Mouse (Mus musculus): ENCODE measurements at regions not wholly inside any gene's neighbourhood (a gene's known extent, or its start where the extent isn't known, plus 50 kb on each side); places are given as distances from the start of the nearest gene placed in this dataset.

DNA sequence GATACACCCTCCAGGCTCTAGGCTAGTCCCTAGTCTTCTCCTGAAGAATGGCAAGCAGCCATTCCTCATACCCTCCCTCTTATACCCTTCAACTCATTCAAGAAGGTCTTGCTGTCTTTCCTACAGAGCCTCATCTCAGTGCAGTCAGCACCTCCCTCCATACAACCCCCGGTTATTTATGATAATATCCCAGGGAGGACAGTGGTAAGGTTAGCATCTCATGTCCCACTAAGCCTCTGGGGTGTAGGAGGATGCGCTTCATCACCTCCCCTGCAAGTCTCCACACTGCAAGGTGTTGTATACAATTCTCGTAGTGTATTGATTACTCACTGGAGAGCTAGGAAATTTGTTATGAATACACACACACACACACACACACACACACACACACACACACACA, 80.2 kb upstream of the Shisa6 start:
- in situ Hi-C loops (cut with MboI; ENCODE audit: low pct_unique_long_range_greater_than_20kb in 1 of 2, low sequenced_read_pairs in 2 of 2, unreplicated experiment in 1 of 2): loop anchor here in 1 of 2 experiments (25.0 kb wide), 1 partner anchor 281 kb away; no protein-coding TSS in a partner anchor

DNA sequence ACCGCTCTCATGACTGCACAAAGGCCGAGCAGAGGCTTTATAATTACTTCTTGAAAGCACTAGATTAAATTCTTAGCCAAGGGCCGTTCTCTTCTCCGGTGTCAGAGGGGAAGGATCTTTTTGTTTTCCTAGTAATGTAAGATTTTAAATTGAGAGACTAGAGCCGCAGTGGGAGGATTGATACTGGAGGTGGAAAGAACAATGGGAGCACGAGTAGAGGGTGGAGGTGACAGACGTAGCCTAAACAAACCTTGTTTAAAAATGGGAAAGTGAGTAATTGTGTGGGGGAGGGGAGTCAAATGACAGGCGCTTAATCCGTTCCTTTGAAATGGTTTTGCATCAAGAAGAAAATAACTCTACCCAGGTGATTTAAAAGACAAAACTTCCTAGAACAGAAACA, 80.9 kb upstream of the Shisa6 start:
- in situ Hi-C loops (cut with MboI; ENCODE audit: low pct_unique_long_range_greater_than_20kb in 1 of 2, low sequenced_read_pairs in 2 of 2, unreplicated experiment in 1 of 2): loop anchor here in 1 of 2 experiments (25.0 kb wide), 1 partner anchor 281 kb away; no protein-coding TSS in a partner anchor

DNA sequence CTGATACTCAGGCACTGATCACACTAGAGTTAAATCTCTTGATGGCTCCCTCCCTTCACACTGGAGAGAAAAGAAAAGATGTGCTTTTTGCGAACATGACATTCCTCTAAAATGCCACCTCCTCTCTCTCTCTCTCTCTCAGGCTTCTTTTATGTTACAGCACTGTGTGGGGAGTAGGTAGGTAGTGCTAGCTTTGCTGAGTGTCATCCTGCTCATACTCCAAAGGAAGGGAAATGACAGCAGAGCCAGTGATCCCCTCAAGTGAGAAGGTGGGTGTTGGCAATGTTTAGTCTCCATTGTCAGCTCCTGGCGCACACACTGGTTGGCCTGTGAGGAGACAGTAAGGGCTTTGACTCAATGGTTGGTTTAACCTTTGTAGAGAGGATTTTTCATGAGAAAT, 84.0 kb upstream of the Shisa6 start:
- in situ Hi-C loops (cut with MboI; ENCODE audit: low pct_unique_long_range_greater_than_20kb in 1 of 2, low sequenced_read_pairs in 2 of 2, unreplicated experiment in 1 of 2): loop anchor here in 1 of 2 experiments (25.0 kb wide), 1 partner anchor 278 kb away; no protein-coding TSS in a partner anchor

DNA sequence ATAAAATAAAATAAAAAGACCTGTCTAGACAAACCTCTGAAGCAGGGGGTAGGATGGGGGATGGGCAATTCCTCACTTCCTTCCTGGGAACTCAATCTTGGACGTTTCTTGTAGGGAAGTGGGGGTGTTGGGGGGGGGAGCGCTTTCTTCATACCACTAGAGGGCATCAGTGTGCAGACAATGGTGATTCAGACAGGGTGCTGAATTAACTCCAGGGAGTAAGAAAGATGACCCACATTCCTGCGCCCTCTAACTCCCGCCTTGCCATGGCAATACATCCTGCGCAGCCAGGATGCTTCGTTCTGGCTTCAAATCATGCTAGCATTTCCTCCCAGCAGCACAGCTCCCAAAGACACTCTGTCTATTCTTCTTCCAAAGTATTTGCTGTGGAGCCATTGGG, 87.4 kb upstream of the Shisa6 start:
- in situ Hi-C loops (cut with MboI; ENCODE audit: low pct_unique_long_range_greater_than_20kb in 1 of 2, low sequenced_read_pairs in 2 of 2, unreplicated experiment in 1 of 2): loop anchor here in 1 of 2 experiments (25.0 kb wide), 1 partner anchor 274 kb away; no protein-coding TSS in a partner anchor

DNA sequence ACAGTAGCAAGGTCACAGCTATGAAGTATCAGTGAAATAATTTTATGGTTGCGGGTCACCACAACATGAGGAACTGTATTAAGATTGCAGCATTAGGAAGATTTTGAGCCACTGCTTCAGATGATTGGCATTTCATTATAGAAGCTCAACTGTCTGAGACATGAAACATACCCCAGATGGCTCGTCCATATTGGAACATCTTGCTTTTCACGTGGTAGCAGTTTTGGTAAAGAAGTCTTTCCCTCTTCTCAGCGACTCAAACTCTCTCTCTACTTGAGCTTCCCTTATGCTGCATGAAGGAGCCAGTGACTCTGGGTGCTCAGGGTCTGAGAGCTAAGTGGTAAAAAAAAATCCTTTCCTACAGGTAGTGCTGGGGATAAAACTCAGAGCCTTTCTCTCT, 99.7 kb upstream of the Shisa6 start:
- in situ Hi-C loops (cut with MboI; ENCODE audit: low pct_unique_long_range_greater_than_20kb in 1 of 2, low sequenced_read_pairs in 2 of 2, unreplicated experiment in 1 of 2): no loop called here

DNA sequence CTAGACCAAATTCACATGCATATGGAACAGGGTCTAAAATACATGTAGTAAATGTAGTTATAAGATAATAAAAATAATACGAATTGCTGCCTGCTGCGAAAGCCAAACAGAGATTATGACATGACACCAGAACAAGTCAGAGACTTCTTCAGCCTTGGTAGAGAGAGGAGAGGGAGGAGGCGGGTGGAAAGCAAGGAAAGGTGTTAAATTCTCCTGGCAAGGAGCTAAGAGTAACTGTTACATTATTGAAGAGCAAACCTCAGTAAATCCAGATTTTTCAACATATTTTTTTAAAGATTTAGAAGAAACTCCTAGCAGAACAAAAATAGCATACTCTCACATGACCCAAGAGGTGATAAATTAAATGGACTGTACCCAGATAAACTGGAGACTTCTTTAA, 131.0 kb upstream of the Shisa6 start:
- in situ Hi-C loops (cut with MboI; ENCODE audit: low pct_unique_long_range_greater_than_20kb in 1 of 2, low sequenced_read_pairs in 2 of 2, unreplicated experiment in 1 of 2): no loop called here

DNA sequence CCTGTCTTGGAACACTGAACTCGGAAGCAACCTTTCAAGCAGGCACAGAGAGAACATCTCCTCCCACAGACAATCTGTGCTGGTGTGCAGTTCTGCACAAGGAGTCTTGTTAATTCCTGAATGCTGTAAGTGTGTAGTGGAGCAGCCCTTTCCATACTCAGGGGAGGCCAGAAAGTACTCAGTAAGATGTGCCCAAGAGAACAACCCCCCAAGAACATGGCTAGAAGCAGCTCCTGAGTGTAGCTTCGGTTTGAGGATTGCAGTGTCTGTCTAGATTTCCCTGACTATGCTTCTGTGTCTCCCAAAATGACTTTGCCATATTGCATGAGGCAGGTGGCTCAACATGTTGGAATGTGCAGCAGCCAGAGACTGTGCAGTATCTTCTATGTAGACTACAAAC, 148.8 kb upstream of the Shisa6 start:
- in situ Hi-C loops (cut with MboI; ENCODE audit: low pct_unique_long_range_greater_than_20kb in 1 of 2, low sequenced_read_pairs in 2 of 2, unreplicated experiment in 1 of 2): no loop called here

DNA sequence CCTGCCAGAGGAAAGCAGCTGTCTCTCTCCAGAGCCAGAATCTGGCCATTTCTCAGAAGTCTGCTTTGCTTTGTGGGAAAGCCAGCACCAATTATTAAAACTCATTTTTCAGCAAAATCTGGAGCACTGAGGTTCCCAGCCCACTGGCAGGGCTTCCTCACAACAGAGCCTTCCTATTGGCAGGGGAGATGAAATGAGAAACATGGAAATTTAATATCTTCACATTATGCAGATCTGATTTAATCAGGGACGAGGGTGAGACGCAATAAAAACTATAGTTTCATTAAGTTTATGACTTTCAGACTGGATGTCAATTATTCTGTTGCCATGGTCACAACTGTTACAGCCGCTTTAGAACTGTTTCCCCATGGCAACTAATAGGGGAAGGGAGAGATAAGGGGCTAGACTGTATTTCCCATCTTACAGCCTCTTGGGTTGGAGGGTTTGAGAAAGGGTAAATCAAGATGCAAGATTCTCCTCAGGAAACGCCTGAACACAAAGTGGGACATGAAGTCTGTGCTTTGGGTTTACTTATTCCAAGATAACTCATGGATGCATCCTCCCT, 154.4 kb upstream of the Shisa6 start:
- in situ Hi-C loops (cut with MboI; ENCODE audit: low pct_unique_long_range_greater_than_20kb in 1 of 2, low sequenced_read_pairs in 2 of 2, unreplicated experiment in 1 of 2): no loop called here

DNA sequence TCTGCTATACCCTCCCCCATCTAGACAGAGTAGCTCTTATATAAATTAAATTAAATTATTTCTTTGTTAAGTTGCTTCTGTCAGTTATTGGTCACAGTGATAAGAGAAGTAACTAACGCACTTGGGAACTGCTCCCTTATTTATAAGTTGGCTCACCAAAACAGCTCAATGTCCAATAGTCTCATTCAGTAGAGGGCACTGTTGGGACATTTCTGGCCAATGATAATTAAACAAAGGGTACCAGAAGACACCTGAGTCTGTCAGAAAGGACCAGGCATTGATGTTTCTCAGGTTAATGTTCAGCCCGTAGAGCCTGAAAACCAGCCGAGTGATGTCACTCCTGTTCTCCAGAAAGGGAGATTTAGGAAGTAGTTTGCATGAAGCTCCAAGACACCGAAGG, 156.1 kb upstream of the Shisa6 start:
- in situ Hi-C loops (cut with MboI; ENCODE audit: low pct_unique_long_range_greater_than_20kb in 1 of 2, low sequenced_read_pairs in 2 of 2, unreplicated experiment in 1 of 2): no loop called here

DNA sequence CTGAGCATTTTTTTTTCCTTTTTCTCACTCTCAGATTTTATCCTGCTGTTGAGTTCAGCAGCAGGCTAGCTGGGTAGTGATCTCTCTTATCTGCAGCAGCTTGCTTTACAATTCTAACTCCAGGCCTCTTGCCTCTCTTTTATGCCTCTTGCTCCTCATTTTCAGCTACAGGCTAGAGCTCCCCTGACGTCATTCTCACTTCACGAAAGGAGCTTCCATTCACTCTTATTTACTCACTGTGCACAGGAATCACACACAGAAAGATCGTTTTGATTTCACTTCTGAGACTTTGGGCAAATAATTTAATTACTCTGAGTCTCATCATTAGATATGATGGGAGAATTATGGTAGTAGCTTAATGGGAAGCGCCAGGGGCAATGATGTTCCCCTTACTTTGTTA, 158.4 kb upstream of the Shisa6 start:
- in situ Hi-C loops (cut with MboI; ENCODE audit: low pct_unique_long_range_greater_than_20kb in 1 of 2, low sequenced_read_pairs in 2 of 2, unreplicated experiment in 1 of 2): no loop called here

DNA sequence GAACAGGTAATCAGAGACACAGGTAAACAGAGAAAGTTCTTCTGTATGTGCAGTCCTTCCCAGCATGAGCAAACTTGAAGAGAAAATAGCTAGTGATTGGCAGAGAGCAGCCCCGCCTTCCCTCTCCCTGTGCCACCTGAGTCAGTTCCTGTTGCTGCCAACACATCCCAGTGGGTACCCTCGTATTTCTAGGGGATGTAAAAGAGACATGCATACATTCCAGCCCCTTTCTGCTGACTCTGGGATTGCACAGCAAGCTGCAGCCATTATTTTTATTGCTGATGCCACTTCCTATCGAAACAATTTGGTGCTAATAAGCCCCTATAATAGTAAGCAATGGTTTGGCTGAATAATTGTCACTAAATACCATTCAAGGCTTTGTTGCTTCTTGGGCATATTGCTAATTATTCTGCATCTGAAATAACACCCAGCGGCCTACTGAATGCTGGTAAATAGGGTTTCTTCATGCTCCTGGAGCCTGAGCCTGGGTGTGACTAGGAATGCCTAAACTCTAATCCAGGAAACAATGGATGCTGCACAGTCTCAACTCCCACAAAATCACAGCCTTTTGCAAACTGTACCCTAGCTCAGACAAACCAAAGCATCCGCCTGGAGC, 169.0 kb upstream of the Shisa6 start:
- in situ Hi-C loops (cut with MboI; ENCODE audit: low pct_unique_long_range_greater_than_20kb in 1 of 2, low sequenced_read_pairs in 2 of 2, unreplicated experiment in 1 of 2): no loop called here

DNA sequence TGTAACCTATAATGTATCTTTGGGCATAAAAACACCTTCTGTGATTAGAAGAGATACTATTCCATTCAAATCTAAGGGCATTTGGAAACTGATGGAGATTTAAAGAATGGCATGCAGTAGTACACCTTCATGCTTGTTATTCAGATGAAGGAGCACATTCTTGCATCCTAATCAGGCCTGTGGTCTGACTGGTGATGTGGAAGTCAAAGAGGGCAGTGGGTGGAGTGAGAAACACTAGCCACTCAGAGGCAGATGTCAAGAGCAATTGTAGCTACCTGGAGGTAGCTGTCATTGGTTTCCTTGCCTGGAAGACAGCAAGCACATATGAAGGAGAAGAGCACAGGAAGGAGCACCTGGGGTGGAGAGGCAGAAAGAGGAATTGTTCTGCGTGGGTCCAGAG, 171.0 kb upstream of the Shisa6 start:
- in situ Hi-C loops (cut with MboI; ENCODE audit: low pct_unique_long_range_greater_than_20kb in 1 of 2, low sequenced_read_pairs in 2 of 2, unreplicated experiment in 1 of 2): no loop called here

DNA sequence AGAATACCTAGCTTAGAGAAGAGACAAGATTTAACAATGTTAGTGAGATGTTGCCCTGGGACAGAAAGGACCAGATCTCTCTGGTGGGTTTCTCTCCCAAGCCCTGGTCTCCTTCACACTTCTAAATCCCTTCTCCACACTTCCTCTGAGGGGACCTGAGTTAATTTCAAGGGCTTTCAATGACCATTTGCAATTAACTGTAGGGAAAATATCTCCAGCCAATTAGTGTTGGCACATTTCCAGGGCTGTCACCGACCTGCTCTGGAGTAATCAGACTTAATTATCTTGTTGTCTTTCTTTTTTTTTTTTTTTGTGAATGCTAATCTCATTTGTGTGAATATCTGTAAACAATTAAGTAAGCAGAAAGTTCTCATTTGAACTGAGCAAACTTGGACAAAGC, 166.3 kb upstream of the Pirt start:
- in situ Hi-C loops (cut with MboI; ENCODE audit: low pct_unique_long_range_greater_than_20kb in 1 of 2, low sequenced_read_pairs in 2 of 2, unreplicated experiment in 1 of 2): no loop called here

DNA sequence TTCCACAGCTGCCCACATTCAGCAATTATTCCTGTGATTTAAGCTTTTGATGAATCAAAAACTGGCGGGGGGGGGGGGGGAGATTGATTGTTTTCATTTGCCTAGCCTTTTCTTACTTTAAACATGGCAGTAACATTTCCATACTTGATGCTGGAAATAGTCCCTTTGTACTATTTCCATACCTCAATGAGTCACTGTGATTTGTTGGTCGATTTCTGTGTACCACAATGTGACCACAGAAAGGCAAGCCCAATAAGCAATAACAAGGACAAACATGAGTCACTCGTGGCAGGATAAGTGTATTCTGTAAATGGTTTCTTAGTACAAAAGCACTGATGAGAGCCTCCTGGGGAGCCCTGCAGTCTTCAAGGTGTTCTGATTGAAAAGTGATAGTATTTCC, 121.8 kb upstream of the Pirt start:
- in situ Hi-C loops (cut with MboI; ENCODE audit: low pct_unique_long_range_greater_than_20kb in 1 of 2, low sequenced_read_pairs in 2 of 2, unreplicated experiment in 1 of 2): no loop called here

DNA sequence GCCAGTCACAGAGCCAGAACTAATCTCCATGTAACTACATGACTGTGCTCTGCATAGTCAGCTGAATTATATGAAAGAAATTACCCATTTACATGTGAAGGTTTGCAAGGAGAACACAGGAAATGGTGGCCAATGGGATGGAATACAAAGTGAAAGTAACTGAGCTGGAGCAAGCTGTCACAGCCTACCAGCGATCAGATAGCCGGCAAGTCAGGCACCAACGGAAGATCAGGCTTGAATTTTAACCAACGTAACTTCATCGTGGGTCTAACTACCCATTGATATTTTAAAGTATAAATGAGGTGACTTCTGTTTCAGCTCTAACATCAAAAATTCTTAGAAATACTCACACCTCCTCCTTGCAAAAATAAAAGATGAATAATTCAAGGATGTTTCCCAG, 104.9 kb upstream of the Pirt start:
- in situ Hi-C loops (cut with MboI; ENCODE audit: low pct_unique_long_range_greater_than_20kb in 1 of 2, low sequenced_read_pairs in 2 of 2, unreplicated experiment in 1 of 2): no loop called here

DNA sequence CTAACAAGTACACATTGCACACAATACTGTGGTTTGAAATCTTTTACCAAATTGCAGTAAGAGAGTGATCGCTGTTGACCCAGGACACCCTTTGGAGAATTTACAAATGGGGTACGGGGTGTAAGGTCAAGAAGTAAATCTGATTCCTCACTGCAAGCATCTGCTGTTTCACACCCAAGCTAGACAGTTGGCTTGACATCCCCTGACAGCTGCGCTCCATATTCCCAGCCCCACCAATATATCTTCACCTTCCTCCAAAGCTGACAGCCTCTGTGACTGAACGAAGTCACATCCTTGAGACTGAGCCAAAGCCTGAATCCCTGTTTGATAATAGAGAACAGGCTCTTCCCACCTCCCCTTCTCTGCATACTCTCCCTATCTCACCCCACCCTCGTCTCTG, 98.5 kb upstream of the Pirt start:
- in situ Hi-C loops (cut with MboI; ENCODE audit: low pct_unique_long_range_greater_than_20kb in 1 of 2, low sequenced_read_pairs in 2 of 2, unreplicated experiment in 1 of 2): no loop called here

DNA sequence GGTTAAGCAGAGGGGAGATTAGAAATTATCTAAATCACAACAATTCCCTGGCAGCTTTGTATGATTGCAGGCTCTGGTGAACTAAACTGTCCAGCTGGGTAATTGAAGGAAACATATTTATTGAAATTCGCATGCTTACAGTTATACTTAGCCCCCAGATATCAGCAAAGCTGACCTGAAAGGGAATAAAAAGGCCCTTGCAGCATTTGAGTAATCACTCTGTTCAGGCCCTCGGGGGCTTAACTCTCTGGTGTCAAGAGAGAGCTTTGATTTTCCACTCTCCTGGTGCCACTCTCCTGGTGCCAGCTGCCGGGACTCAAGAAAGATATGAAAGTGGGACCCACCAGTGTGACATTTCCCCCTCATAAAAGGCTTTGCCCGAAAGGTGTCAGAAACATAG, 98.0 kb upstream of the Pirt start:
- in situ Hi-C loops (cut with MboI; ENCODE audit: low pct_unique_long_range_greater_than_20kb in 1 of 2, low sequenced_read_pairs in 2 of 2, unreplicated experiment in 1 of 2): no loop called here

DNA sequence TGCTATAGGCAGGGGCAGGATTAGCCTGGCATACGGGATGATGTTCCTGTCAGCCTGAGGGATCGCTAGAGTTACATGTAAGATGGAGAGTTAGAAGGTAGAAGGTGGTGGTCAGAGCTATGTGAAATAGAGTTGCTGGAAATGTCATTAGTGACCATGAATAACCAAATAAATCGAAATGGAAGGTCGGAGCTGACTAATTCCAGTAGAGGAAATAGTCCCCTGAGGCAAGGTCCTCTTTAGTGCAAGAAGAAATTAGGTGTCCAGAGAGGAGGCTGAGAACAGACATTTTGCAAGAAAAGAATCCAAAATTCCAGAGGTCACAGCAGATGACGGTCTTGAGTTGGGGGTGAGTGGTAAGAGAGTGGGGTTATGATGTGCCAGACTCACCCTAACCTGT, 75.9 kb upstream of the Pirt start:
- in situ Hi-C loops (cut with MboI; ENCODE audit: low pct_unique_long_range_greater_than_20kb in 1 of 2, low sequenced_read_pairs in 2 of 2, unreplicated experiment in 1 of 2): no loop called here

DNA sequence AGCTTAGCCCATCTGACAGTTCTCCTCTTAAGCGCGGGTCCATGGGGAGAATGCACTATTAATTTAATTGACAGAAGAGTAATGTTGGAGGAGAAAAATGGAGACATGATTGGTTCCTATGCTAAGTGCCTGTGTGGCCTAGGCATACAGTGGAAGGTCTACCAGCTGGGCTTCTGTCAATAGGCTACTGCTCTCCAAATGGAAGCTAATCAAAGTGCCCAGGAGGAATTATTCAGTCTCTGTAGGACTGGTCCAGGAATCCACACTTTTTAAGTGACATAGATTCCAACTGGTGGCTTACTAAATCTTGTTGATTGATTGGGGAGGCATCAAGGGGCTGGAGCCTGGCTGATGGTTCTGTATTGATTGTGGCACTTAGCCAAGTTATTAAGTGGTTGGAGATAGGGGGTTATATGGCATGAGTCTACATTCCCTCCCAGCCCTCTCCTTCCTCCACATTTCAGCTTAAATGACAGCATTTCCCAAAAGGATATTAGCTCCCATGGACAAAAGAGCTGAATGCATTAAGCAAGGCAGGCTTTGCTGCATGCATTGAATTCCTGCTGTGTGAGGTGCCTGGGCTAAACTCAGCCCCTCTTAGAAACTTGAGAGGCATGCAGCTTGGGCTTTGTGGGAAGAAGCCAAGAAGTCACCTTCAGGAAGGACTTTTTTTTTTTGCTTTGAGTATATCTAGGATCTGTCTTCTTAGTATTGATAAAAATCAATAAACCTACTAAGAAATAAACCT, 75.0 kb upstream of the Pirt start:
- in situ Hi-C loops (cut with MboI; ENCODE audit: low pct_unique_long_range_greater_than_20kb in 1 of 2, low sequenced_read_pairs in 2 of 2, unreplicated experiment in 1 of 2): no loop called here

DNA sequence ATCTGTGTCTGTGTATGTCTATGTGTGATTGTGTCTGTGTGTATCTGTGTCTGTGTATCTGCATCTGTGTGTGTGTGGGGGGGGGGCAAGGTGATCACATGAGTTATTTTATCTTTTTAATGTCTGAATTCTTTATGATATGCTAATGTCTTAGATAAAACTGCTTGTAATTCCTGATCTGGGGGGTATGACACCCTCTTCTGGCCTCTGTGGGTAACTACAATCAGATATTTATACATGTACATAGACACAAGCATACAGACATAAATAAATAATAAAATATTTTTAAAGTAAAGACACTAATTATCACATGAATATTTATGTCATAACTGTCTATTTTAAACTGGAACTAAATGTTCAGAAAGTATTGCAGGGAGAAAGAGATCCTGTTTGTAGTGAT, 66.5 kb upstream of the Pirt start:
- in situ Hi-C loops (cut with MboI; ENCODE audit: low pct_unique_long_range_greater_than_20kb in 1 of 2, low sequenced_read_pairs in 2 of 2, unreplicated experiment in 1 of 2): no loop called here

Measured in mouse embryonic stem cell (cell line).